Mouse (Mus musculus): ENCODE measurements around the gene Cep55. TPM values are rescaled to one million over a fixed set of nuclear protein-coding genes. Genes with fewer than 3 reads are reported as not detected.

Cep55 gene
- polyA plus RNA-seq, 1 experiment from 2014 or later = 31.3 TPM

DNA sequence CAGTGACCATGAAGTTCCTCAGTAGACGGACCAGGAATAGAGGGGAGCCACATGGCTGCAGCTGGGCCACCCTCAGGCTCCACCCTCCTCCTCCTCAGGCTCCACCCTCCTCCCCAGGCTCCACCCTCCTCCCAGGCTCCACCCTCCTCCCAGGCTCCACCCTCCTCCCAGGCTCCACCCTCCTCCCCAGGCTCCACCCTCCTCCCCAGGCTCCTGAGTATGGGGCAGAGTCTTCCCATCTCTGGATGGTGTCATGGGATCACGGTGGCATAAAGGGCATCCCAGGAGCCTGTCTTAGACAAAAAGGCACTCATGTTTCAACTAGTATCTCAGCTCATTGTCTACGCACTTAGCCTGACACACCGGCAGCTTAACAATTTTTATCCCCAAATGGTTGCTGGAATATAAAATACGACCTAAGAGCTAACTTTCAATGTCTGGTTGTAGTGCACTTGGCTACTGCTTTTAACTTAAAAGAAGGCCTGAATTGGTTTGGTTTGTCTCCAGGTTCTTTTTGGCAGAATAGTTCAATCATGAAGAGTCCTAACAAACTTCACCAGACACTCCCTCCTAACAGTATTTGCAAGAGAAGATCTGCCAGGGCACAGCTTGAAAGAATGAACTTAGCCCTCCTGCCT, 65.4 kb downstream of the Cep55 start:
- no peaks in the 10 kb centered on the region for H3K36me3 ChIP-seq (ENCODE audit: control insufficient read depth, insufficient read depth, low read length)
- H3K27ac ChIP-seq (ENCODE audit: low read depth) = no peak overlapping the region
- H3K9me3 ChIP-seq (ENCODE audit: control insufficient read depth, low read length) = no peaks in the 10 kb centered on the region
- no peak overlapping the region for H3K4me2 ChIP-seq (ENCODE audit: low read length)
- 79% methylated on average over 5 of the region's 5 CpGs for WGBS
- H3K4me1 ChIP-seq (replicated peaks; ENCODE audit: control insufficient read depth, insufficient read depth, low read length) = no peaks in the 10 kb centered on the region
- peaks cover 7% of the 10 kb centered on the region for H3K27me3 ChIP-seq (replicated peaks; ENCODE audit: control insufficient read depth, insufficient read depth, low read length)
- no peak overlapping the region for H3K4me3 ChIP-seq (ENCODE audit: low read depth, low read length)
- ATAC-seq (replicated peaks; ENCODE audit: low FRiP score, low TSS enrichment, low read depth) = no peak
- no peak overlapping the region for H3K9ac ChIP-seq (ENCODE audit: low read length)
- no peak for DNase-seq (ENCODE audit: low spot score)

GRCm38 (mm10) chr19:38123921-38124320, 69.1 kb downstream of the Cep55 start:
- no peaks in the 10 kb centered on the region for H3K36me3 ChIP-seq (ENCODE audit: control insufficient read depth, insufficient read depth, low read length)
- peak overlapping the region; percentile 66 for H3K4me2 ChIP-seq (ENCODE audit: low read length)
- peak overlapping the region; percentile 46 for H3K4me3 ChIP-seq (ENCODE audit: low read depth, low read length)
- no peaks in the 10 kb centered on the region for H3K4me1 ChIP-seq (replicated peaks; ENCODE audit: control insufficient read depth, insufficient read depth, low read length)
- no peaks in the 10 kb centered on the region for H3K9me3 ChIP-seq (ENCODE audit: control insufficient read depth, low read length)
- WGBS = 20% methylated on average over 9 of the region's 9 CpGs
- peak overlapping the region; percentile 27 for H3K9ac ChIP-seq (ENCODE audit: low read length)
- H3K27me3 ChIP-seq (replicated peaks; ENCODE audit: control insufficient read depth, insufficient read depth, low read length) = peaks cover 7% of the 10 kb centered on the region
- DNase-seq (ENCODE audit: low spot score) (no peak), ATAC-seq (replicated peaks; ENCODE audit: low FRiP score, low TSS enrichment, low read depth) (peak; percentile 8; the same call in 1 of the 2 replicates)
- no peak overlapping the region for H3K27ac ChIP-seq (ENCODE audit: low read depth)

Other genes starting within 250 kb of the Cep55 start
- 16.7 and 17.9 TPM in 2 replicates for gene Myof, start 11.4 kb upstream of the Cep55 start, polyA plus RNA-seq (2014; fragmentation: Nextera tagmentation; extraction: Ambion mirVana)
- 7.0 and 10.4 TPM in 2 replicates for gene Ffar4, start 42.1 kb downstream of the Cep55 start, polyA plus RNA-seq (2014; fragmentation: Nextera tagmentation; extraction: Ambion mirVana)
- 79.7 and 96.6 TPM in 2 replicates for gene Rbp4, start 70.3 kb downstream of the Cep55 start, polyA plus RNA-seq (2014; fragmentation: Nextera tagmentation; extraction: Ambion mirVana)
- gene Pde6c, start 77.8 kb downstream of the Cep55 start, polyA plus RNA-seq (2014; fragmentation: Nextera tagmentation; extraction: Ambion mirVana) = 0.08 and 0.15 TPM in 2 replicates
- 31.6 and 32.6 TPM in 2 replicates for gene Fra10ac1, start 169.1 kb downstream of the Cep55 start, polyA plus RNA-seq (2014; fragmentation: Nextera tagmentation; extraction: Ambion mirVana)
- 0.31 and 0.42 TPM in 2 replicates for gene Lgi1, start 209.5 kb downstream of the Cep55 start, polyA plus RNA-seq (2014; fragmentation: Nextera tagmentation; extraction: Ambion mirVana)